Mouse (Mus musculus): Measurements from ENCODE around the gene Slx4ip. TPM values are rescaled to one million over a fixed set of nuclear protein-coding genes. Genes with fewer than 3 reads are reported as not detected.
"Not testable (repeated sequence)": the region's sequence is repeated elsewhere in the genome, so short reads cannot be mapped to it uniquely, and the experiment has no call there.

Gene Slx4ip
- polyA plus RNA-seq (2015; fragmentation: Nextera tagmentation; extraction: Ambion mirVana), result 2.8 and 3.5 TPM in 2 replicates

GRCm38 (mm10) chr2:136891068-136891950 lies at the start of gene Slx4ip, which contains the start of the genes AL731706.1 and Mkks:
Slx4ip (plus strand) TSS chr2:136891218.
AL731706.1 (minus strand) TSS chr2:136891389.
Mkks (minus strand) TSS chr2:136891389.
- Histone ChIP-seq H3K27ac (ENCODE audit: low read depth, low read length) (peak within 1 kb of the TSS; percentile 92), H3K9ac (ENCODE audit: low read depth, low read length) (peak within 1 kb of the TSS; percentile 76), H3K36me3 (ENCODE audit: control insufficient read depth, insufficient read depth) (no peaks in the 10 kb centered on the region), H3K9me3 (ENCODE audit: control insufficient read depth) (no peaks in the 10 kb centered on the region), H3K27me3 (replicated peaks; ENCODE audit: control insufficient read depth, insufficient read depth, low read length) (no peaks in the 10 kb centered on the region), H3K4me2 (replicated peaks; ENCODE audit: low read depth) (peak within 1 kb of the TSS; percentile 63), H3K4me1 (replicated peaks; ENCODE audit: control insufficient read depth, insufficient read depth, low read length) (no peaks in the 10 kb centered on the region), H3K4me3 (ENCODE audit: low read depth, low read length) (peak within 1 kb of the TSS; percentile 73)
- peak; percentile 94 for ATAC-seq
- peak; percentile 16; the same call in 1 of the 2 replicates for TF ChIP-seq CTCF (IDR thresholded peaks at IDR 0.05; ENCODE audit: low read depth)
- under 1% methylated on average over 49 of the region's 49 CpGs for WGBS

- H3K4me2 ChIP-seq (replicated peaks; ENCODE audit: low read depth), result no peak overlapping the region
- no peak overlapping the region for H3K9ac ChIP-seq (ENCODE audit: low read depth, low read length)
- no peaks in the 10 kb centered on the region for H3K36me3 ChIP-seq (ENCODE audit: control insufficient read depth, insufficient read depth)
- no peaks in the 10 kb centered on the region for H3K27me3 ChIP-seq (replicated peaks; ENCODE audit: control insufficient read depth, insufficient read depth, low read length)
- no peak for ATAC-seq
- no peak for TF ChIP-seq CTCF (IDR thresholded peaks at IDR 0.05; ENCODE audit: low read depth)
- 68% methylated on average over 3 of the region's 3 CpGs for WGBS
- H3K4me1 ChIP-seq (replicated peaks; ENCODE audit: control insufficient read depth, insufficient read depth, low read length), result no peaks in the 10 kb centered on the region
- no peak overlapping the region for H3K4me3 ChIP-seq (ENCODE audit: low read depth, low read length)
- H3K27ac ChIP-seq (ENCODE audit: low read depth, low read length), result no peak overlapping the region
- H3K9me3 ChIP-seq (ENCODE audit: control insufficient read depth), result no peaks in the 10 kb centered on the region
Measured at GRCm38 (mm10) chr2:136850366-136850765, 40.7 kb upstream of the Slx4ip start.

- 59% methylated on average over 5 of the region's 5 CpGs for WGBS
- H3K9me3 ChIP-seq (ENCODE audit: control insufficient read depth), result no peaks in the 10 kb centered on the region
- no peak overlapping the region for H3K27ac ChIP-seq (ENCODE audit: low read depth, low read length)
- H3K4me2 ChIP-seq (replicated peaks; ENCODE audit: low read depth), result no peak overlapping the region
- TF ChIP-seq CTCF (IDR thresholded peaks at IDR 0.05; ENCODE audit: low read depth), result no peak
- H3K4me3 ChIP-seq (ENCODE audit: low read depth, low read length), result no peak overlapping the region
- H3K36me3 ChIP-seq (ENCODE audit: control insufficient read depth, insufficient read depth), result no peaks in the 10 kb centered on the region
- H3K9ac ChIP-seq (ENCODE audit: low read depth, low read length), result no peak overlapping the region
- H3K4me1 ChIP-seq (replicated peaks; ENCODE audit: control insufficient read depth, insufficient read depth, low read length), result no peaks in the 10 kb centered on the region
- ATAC-seq, result no peak
- H3K27me3 ChIP-seq (replicated peaks; ENCODE audit: control insufficient read depth, insufficient read depth, low read length), result no peaks in the 10 kb centered on the region
Measured at GRCm38 (mm10) chr2:136854543-136855388, 36.3 kb upstream of the Slx4ip start.

- Histone ChIP-seq H3K9me3 (ENCODE audit: control insufficient read depth) (no peaks in the 10 kb centered on the region), H3K36me3 (ENCODE audit: control insufficient read depth, insufficient read depth) (peaks cover 37% of the 10 kb centered on the region), H3K27ac (ENCODE audit: low read depth, low read length) (no peak within 1 kb of the TSS), H3K4me3 (ENCODE audit: low read depth, low read length) (no peak within 1 kb of the TSS), H3K9ac (ENCODE audit: low read depth, low read length) (no peak within 1 kb of the TSS), H3K4me1 (replicated peaks; ENCODE audit: control insufficient read depth, insufficient read depth, low read length) (no peaks in the 10 kb centered on the region), H3K4me2 (replicated peaks; ENCODE audit: low read depth) (no peak within 1 kb of the TSS), H3K27me3 (replicated peaks; ENCODE audit: control insufficient read depth, insufficient read depth, low read length) (no peaks in the 10 kb centered on the region)
- no peak for TF ChIP-seq CTCF (IDR thresholded peaks at IDR 0.05; ENCODE audit: low read depth)
- WGBS, result 93% methylated on average over 2 of the region's 2 CpGs
- ATAC-seq, result no peak
Measured at GRCm38 (mm10) chr2:136885579-136885978, 5.4 kb upstream of the Slx4ip start, which contains the start of gene AL731706.2. AL731706.2 (minus strand) TSS chr2:136885679.

GRCm38 (mm10) chr2:136886846-136887245 lies 4.2 kb upstream of the Slx4ip start:
- Histone ChIP-seq H3K4me2 (replicated peaks; ENCODE audit: low read depth) (no peak overlapping the region), H3K27me3 (replicated peaks; ENCODE audit: control insufficient read depth, insufficient read depth, low read length) (no peaks in the 10 kb centered on the region), H3K4me3 (ENCODE audit: low read depth, low read length) (no peak overlapping the region), H3K27ac (ENCODE audit: low read depth, low read length) (no peak overlapping the region), H3K9ac (ENCODE audit: low read depth, low read length) (no peak overlapping the region), H3K4me1 (replicated peaks; ENCODE audit: control insufficient read depth, insufficient read depth, low read length) (no peaks in the 10 kb centered on the region), H3K36me3 (ENCODE audit: control insufficient read depth, insufficient read depth) (peaks cover 25% of the 10 kb centered on the region), H3K9me3 (ENCODE audit: control insufficient read depth) (no peaks in the 10 kb centered on the region)
- no peak for ATAC-seq
- 58% methylated on average over 4 of the region's 4 CpGs for WGBS
- peak; percentile 57 for TF ChIP-seq CTCF (IDR thresholded peaks at IDR 0.05; ENCODE audit: low read depth)

GRCm38 (mm10) chr2:136890716-136891067 lies 326 bp upstream of the Slx4ip start:
- not testable (repeated sequence) for H3K27me3 ChIP-seq (replicated peaks; ENCODE audit: control insufficient read depth, insufficient read depth, low read length); H3K4me1 ChIP-seq (replicated peaks; ENCODE audit: control insufficient read depth, insufficient read depth, low read length); H3K9me3 ChIP-seq (ENCODE audit: control insufficient read depth); H3K36me3 ChIP-seq (ENCODE audit: control insufficient read depth, insufficient read depth)
- H3K9ac ChIP-seq (ENCODE audit: low read depth, low read length), result peak overlapping the region; percentile 76
- peak overlapping the region; percentile 59 for H3K4me2 ChIP-seq (replicated peaks; ENCODE audit: low read depth)
- H3K4me3 ChIP-seq (ENCODE audit: low read depth, low read length), result peak overlapping the region; percentile 73
- peak; percentile 68 for ATAC-seq
- WGBS, result 3% methylated on average over 15 of the region's 15 CpGs
- H3K27ac ChIP-seq (ENCODE audit: low read depth, low read length), result peak overlapping the region; percentile 92

All from intestine, postnatal 0 days (tissue).